In the genomic region with DNA sequence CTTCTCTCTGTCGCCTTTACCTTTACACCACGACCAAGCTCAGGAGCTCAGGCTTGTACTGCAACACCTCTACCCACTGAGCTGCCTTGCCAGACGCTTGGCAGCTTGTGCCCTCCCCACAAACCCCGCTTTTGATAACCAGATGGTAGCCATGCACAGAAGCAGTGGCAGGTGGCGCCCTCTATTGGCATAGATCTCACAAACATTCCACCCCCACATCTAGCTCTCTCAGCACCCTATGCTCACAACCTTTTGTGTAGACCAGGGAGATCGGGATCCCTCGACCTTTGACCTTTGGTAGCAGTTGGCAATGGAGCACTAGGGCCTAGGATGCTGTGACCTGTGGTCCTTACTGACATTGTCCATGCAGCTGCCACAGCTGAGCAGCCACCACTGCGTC, we compare ENCODE assay signal across 8 mouse cellular contexts.
A peak's percentile ranks its signal among the peaks of the same experiment; 100 is the strongest.
DNase-seq lines count a peak whose midpoint lies in the region; ATAC-seq and TF ChIP-seq lines count a peak whose summit lies in the region.

No protein-coding gene starts in this region.

- no peak for TF ChIP-seq POLR2A in heart, adult 2 months (IDR thresholded peaks at IDR 0.05; ENCODE audit: insufficient read depth, low read depth, low read length)
- TF ChIP-seq POLR2A in testis, adult 2 months (IDR thresholded peaks at IDR 0.05; ENCODE audit: control insufficient read depth, low read depth, low read length), result no peak

- peaks cover 5% of the 10 kb centered on the region; the same call in 1 of the 2 replicates for H3K36me3 ChIP-seq in heart, adult 2 months (ENCODE audit: control insufficient read depth, insufficient read depth, low read length)
- H3K36me3 ChIP-seq in testis, adult 2 months (ENCODE audit: control insufficient read depth, insufficient read depth, low read length), result no peaks in the 10 kb centered on the region

- no peaks in the 10 kb centered on the region for H3K27me3 ChIP-seq in heart, adult 2 months (ENCODE audit: control insufficient read depth, insufficient read depth, low read length)
- H3K27me3 ChIP-seq in testis, adult 2 months (ENCODE audit: control insufficient read depth, insufficient read depth, low read length), result no peaks in the 10 kb centered on the region

- intact Hi-C loops in heart, adult 2 months (cut with DNase I), result loop anchor here (5.0 kb wide), 1 partner anchor 57 kb away; no protein-coding TSS in a partner anchor
- intact Hi-C loops in heart, postnatal 25 days (cut with DNase I), result loop anchor here (5.0 kb wide), 1 partner anchor 32 kb away; no protein-coding TSS in a partner anchor

- H3K4me1 ChIP-seq in heart, adult 2 months (ENCODE audit: control insufficient read depth, insufficient read depth, low read length), result peaks cover 3% of the 10 kb centered on the region
- H3K4me1 ChIP-seq in testis, adult 2 months (ENCODE audit: control insufficient read depth, insufficient read depth, low read length), result peaks cover 2% of the 10 kb centered on the region; the same call in 1 of the 2 replicates

- WGBS in heart, adult 2 months, result 80% methylated on average over 8 of the region's 8 CpGs

- no peaks in the 10 kb centered on the region; the same call in 1 of the 2 replicates for H3K79me2 ChIP-seq in heart, adult 2 months (replicated peaks; ENCODE audit: control insufficient read depth, insufficient read depth, low read length)

- H3K9ac ChIP-seq in heart, adult 2 months (ENCODE audit: low read depth, low read length), result no peak overlapping the region

- peak; percentile 70 for ATAC-seq in granulocyte monocyte progenitor cell, adult 5-6 weeks (replicated peaks; ENCODE audit: poor library complexity, severe bottlenecking)

- no peak overlapping the region for H3K4me3 ChIP-seq in heart, adult 2 months
- H3K4me3 ChIP-seq in testis, adult 2 months (ENCODE audit: control insufficient read depth, low read depth, low read length), result no peak overlapping the region

- no peak overlapping the region for H3K27ac ChIP-seq in heart, adult 2 months
- no peak overlapping the region for H3K27ac ChIP-seq in testis, adult 2 months (ENCODE audit: control insufficient read depth, insufficient read depth, low read depth, low read length)

- no peak for TF ChIP-seq EP300 in heart, adult 2 months (IDR thresholded peaks at IDR 0.05; ENCODE audit: insufficient read depth, low read depth, low read length)

- peak; percentile 66 for TF ChIP-seq CTCF in heart, adult 2 months (IDR thresholded peaks at IDR 0.05)
- TF ChIP-seq CTCF in testis, adult 2 months (IDR thresholded peaks at IDR 0.05; ENCODE audit: control insufficient read depth, insufficient read depth, insufficient replicate concordance, low read depth, low read length), result peak; percentile 57; the same call in 1 of the 2 replicates

- DNase-seq in heart, adult 2 months, result no peak
- no peak for DNase-seq in heart, postnatal 25 days (ENCODE audit: low spot score)
- DNase-seq in testis, postnatal 14 days (ENCODE audit: low spot score), result no peak
- peak; percentile 42 for DNase-seq in lung, postnatal 36 days
- no peak for DNase-seq in left cerebral cortex, adult 8-10 months (ENCODE audit: low spot score in 2 of 2)
- DNase-seq in adipocyte (ENCODE audit: low spot score), result no peak
